Mouse (Mus musculus) spleen, adult 2 months (tissue): ENCODE measurements around the gene Deup1. TPM values are rescaled to one million over a fixed set of nuclear protein-coding genes. Genes with fewer than 3 reads are reported as not detected.

ENCODE experiments used
- DNase-seq, 2 experiments: peaks; one replicate each; pipeline versions ENCODE4 v3.0.0 to v3.0.0-alpha.2; 2012 to 2021; ENCODE audit warnings: low spot score in 2 of 2, low read depth in 1 of 2
- H3K27ac ChIP-seq: fragments of 200-500 bp; 2 replicates; pipeline ENCODE4 v1.5.1; 2012; ENCODE audit warnings: low read length, inconsistent platforms; ENCODE audit not compliant: insufficient read depth
- H3K27me3 ChIP-seq: fragments of 200-500 bp; 2 replicates; pipeline ENCODE4 v1.6.1; 2012; ENCODE audit warnings: mild to moderate bottlenecking, moderate library complexity, low read length, inconsistent platforms; ENCODE audit not compliant: control insufficient read depth, insufficient read depth
- H3K36me3 ChIP-seq: fragments of 200-500 bp; 2 replicates; pipeline ENCODE4 v1.6.1; 2012; ENCODE audit warnings: mild to moderate bottlenecking, low read length, inconsistent platforms; ENCODE audit not compliant: control insufficient read depth, insufficient read depth
- H3K4me1 ChIP-seq: fragments of 200-500 bp; 2 replicates; pipeline ENCODE4 v1.6.1; 2011; ENCODE audit warnings: inconsistent platforms; ENCODE audit not compliant: control insufficient read depth, insufficient read depth, insufficient read length
- H3K4me3 ChIP-seq: fragments of 200-500 bp; 2 replicates; pipeline ENCODE4 v1.5.1; 2011; ENCODE audit warnings: mild to moderate bottlenecking, inconsistent platforms; ENCODE audit not compliant: insufficient read depth, insufficient read length; ENCODE audit errors: extremely low read depth
- CTCF ChIP-seq: fragments of 200-500 bp; IDR thresholded peaks from 2 replicates; pipeline ENCODE4 v1.5.1; 2011; ENCODE audit warnings: mild to moderate bottlenecking, inconsistent platforms; ENCODE audit not compliant: insufficient read depth, insufficient read length, insufficient replicate concordance; ENCODE audit errors: extremely low read depth
- POLR2A ChIP-seq: fragments of 200-500 bp; IDR thresholded peaks from 2 replicates; pipeline ENCODE4 v1.6.1; 2011; ENCODE audit warnings: low read depth, low read length, inconsistent platforms
- WGBS: fragments of 180-500 bp; shearing (Covaris S2); methylation state at CpG from one replicate; pipeline ENCODE4 v1.1.7; 2018; 5-methylcytosine and 5-hydroxymethylcytosine counted together
- polyA plus RNA-seq: library from polyadenylated mRNA; depleted of rRNA; stranded (reverse); fragments of >200 nt; gene quantifications from 2 replicates; pipeline ENCODE4 v1.2.3, GENCODE M21; 2012

Gene Deup1
- polyA plus RNA-seq, 1 experiment, result 0.15 TPM

DNA sequence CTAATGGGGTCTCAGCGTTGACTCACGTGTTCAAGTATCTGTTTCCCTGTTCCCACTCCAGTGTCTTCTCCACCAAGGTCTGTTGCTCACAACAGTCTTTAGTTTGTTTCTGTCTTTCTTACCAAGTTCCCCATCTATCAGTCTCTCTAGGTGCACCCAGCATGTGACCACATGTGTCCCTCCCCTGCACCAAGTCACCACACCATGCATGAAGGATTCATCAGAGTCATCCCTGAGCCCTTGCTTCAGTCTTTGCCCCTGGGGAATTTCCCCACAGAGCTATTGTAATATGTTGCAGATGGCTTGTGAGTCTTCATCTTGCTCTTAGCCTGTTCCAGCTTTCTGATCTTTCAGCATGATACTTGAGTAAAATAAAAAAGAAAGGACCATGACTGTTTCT lies 93.6 kb downstream of the Deup1 start:
- no peaks in the 10 kb centered on the region for H3K27me3 ChIP-seq
- no peak overlapping the region for H3K4me3 ChIP-seq
- peak overlapping the region; percentile 26; the same call in 1 of the 2 replicates for H3K27ac ChIP-seq
- peaks cover 13% of the 10 kb centered on the region; the same call in 1 of the 2 replicates for H3K4me1 ChIP-seq
- WGBS, result 64% methylated on average over 2 of the region's 2 CpGs
- no peak for TF ChIP-seq POLR2A
- no peak for TF ChIP-seq CTCF
- DNase-seq, result peak; percentile 29 to 44
- no peaks in the 10 kb centered on the region for H3K36me3 ChIP-seq

DNA sequence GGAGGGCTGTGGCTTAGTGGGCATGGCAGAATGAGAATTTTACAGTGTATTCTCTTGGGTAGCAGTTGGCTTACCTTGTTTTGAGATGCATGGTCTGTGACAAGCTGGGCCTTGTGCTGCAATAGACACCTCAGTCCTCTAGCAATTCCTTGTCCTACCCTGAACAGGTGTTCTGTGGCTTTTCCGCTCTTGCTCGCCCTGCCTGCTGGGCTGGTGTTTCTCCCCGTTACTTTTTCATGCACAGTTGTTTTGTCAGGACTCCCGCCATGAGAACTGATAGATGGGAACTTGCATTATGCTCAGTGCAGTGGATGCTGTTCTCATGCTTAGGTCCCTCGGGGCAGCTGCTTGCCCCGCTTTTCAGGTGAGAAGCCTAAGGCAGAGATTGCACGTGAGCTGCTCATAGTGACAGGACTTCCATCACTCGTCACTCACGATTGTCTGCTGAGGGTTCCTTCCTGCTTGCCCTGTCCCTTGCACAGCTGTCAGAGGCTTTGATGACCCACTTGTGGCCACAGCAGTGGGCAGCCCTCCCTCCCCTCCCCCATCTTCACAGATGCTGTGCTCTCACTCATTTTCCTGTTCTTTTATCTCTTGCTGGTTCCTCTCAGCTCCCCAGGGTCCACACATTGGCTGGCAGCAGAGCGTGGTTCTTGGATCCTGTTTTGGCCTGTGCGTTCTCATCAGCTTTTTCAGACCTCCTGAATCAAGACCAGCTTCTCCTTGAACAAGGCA lies 94.2 kb downstream of the Deup1 start:
- peaks cover 10% of the 10 kb centered on the region; the same call in 1 of the 2 replicates for H3K4me1 ChIP-seq
- TF ChIP-seq POLR2A (no peak), CTCF (no peak)
- peak in 1 of 2 experiments; percentile 17 for DNase-seq
- peak overlapping the region; percentile 26; the same call in 1 of the 2 replicates for H3K27ac ChIP-seq
- no peaks in the 10 kb centered on the region for H3K27me3 ChIP-seq
- H3K36me3 ChIP-seq, result no peaks in the 10 kb centered on the region
- H3K4me3 ChIP-seq, result no peak overlapping the region
- WGBS, result 32% methylated on average over 11 of the region's 11 CpGs

GRCm38 (mm10) chr9:15531204-15531603 lies 96.5 kb downstream of the Deup1 start:
- H3K27me3 ChIP-seq, result no peaks in the 10 kb centered on the region
- no peak overlapping the region for H3K4me3 ChIP-seq
- DNase-seq, result no peak
- TF ChIP-seq CTCF (no peak), POLR2A (no peak)
- no peak overlapping the region for H3K27ac ChIP-seq
- H3K4me1 ChIP-seq, result peaks cover 10% of the 10 kb centered on the region; the same call in 1 of the 2 replicates
- H3K36me3 ChIP-seq, result no peaks in the 10 kb centered on the region
- WGBS, result 66% methylated on average over 5 of the region's 5 CpGs

- Histone ChIP-seq H3K4me3 (no peak overlapping the region), H3K4me1 (peaks cover 10% of the 10 kb centered on the region; the same call in 1 of the 2 replicates), H3K27ac (no peak overlapping the region), H3K36me3 (no peaks in the 10 kb centered on the region), H3K27me3 (no peaks in the 10 kb centered on the region)
- TF ChIP-seq CTCF, result no peak
- no peak for TF ChIP-seq POLR2A
- DNase-seq, result no peak
- WGBS, result 67% methylated on average over 2 of the region's 2 CpGs
Observed at GRCm38 (mm10) chr9:15529965-15530320, 97.8 kb downstream of the Deup1 start.

DNA sequence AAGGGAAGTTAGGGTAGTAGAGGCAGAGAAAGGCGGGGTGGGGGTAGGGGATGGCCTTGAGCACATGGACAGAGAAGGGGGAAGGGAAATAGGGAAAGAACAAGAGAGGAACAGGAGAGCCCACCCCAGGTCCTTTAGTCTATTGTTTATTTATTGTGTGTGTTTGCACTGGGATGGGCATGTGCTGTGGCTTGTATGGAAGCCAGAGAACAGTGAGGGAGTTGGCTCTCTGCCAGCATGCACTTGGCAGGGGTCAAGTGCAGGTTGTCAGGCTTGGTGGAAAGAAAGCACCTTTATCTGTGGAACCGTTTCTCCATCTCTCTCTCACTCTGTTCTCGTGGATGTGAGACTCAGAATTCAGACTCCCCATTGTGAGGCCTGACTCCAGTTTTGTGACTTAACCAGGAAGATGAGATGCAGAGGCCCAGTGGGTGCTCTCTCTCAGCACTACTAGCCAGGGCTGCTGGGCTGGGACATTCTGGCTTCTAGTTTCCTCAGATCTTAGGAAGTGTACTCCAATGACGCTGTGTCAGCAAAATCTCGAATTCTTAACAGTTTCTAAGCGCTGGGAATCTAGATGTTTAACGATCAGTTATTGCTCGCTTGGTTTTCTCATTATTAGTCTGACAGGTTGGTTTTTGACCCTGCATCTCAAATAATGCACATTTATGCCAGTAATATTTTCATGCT lies 98.3 kb downstream of the Deup1 start:
- H3K27ac ChIP-seq, result no peak overlapping the region
- no peak for DNase-seq
- H3K4me1 ChIP-seq, result peaks cover 10% of the 10 kb centered on the region; the same call in 1 of the 2 replicates
- no peak overlapping the region for H3K4me3 ChIP-seq
- no peaks in the 10 kb centered on the region for H3K36me3 ChIP-seq
- no peaks in the 10 kb centered on the region for H3K27me3 ChIP-seq
- WGBS, result 84% methylated on average over 8 of the region's 8 CpGs
- no peak for TF ChIP-seq CTCF
- TF ChIP-seq POLR2A, result no peak

DNA sequence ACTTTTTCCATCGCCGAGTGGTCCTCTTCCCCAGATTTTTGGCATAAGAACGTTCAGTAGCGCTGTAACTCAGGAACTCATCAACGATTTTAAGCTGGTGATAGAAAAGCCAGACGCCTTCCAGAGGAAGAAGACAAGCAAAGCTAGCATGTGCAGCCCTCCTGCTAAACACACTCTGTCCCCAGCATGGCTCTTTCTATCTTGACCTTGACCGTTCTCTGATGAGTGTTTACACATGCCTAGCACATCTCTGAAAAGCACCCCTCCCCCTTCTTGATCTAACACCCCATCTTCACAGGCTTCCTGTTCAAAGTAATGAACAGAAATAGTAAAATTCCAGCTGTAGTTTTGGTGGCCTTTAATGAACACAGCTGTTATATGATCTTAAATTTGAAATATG lies 99.4 kb downstream of the Deup1 start:
- no peak overlapping the region for H3K27ac ChIP-seq
- no peaks in the 10 kb centered on the region for H3K36me3 ChIP-seq
- H3K4me1 ChIP-seq, result peaks cover 2% of the 10 kb centered on the region; the same call in 1 of the 2 replicates
- H3K4me3 ChIP-seq, result no peak overlapping the region
- WGBS, result 93% methylated on average over 7 of the region's 7 CpGs
- no peak for DNase-seq
- TF ChIP-seq CTCF (no peak), POLR2A (no peak)
- H3K27me3 ChIP-seq, result no peaks in the 10 kb centered on the region
